Mouse (Mus musculus): ENCODE measurements around the gene Gpr27. TPM values are rescaled to one million over a fixed set of nuclear protein-coding genes. Genes with fewer than 3 reads are reported as not detected.

The Gpr27 gene
- total RNA-seq (2023), result not detected

GRCm38 (mm10) chr6:99692206-99692915 is at the start of gene Gpr27:
TSS of gene Gpr27 (plus strand) at chr6:99692679.

DNA sequence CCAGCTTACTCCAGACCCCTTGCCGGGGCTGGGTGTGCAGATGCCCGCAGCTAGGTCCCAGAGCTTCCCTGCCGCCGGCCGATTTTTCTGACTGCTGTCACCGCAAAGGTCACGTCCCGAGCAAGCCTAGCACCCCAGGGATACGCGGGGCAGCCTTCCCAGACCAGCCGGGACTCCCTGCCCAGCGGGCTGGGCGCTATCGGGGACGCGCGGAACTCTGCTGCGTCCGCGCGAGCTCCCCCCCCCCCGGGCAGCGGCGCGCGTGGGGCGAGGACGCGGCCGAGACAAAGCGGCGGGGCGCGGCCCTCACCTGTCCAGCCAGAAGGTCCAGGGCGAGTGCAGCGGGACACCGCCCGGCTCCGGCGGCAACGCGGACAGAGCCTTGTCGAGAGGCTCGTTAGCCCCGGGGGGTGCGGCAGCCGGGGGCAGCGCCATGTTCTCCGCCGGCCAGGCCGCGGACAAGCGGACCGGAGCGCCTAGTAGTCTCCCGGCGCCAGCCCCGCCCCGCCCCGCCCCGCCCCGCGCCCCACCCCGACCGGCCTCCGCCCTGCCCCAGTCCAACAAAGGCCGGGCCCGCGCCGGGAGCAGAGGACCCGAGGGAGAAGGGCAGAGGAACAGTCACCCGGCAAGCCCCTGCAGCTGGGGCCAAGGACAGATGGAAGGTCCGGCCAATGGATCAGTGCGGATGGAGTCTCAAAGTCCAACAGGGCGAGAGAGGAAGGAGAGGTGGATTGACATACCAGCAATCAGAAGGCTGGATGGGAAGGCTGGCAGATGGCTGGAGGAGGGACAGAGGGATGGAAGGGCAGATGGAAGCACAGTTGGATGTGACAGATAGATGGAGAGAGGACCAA is 25.9 kb upstream of the Gpr27 start, which contains the start of the genes Eif4e3 and Gm20696:
Gene Eif4e3, minus strand, starts transcription at position 454 of the 854 bp plus-strand sequence.
Gene Gm20696, minus strand, starts transcription at position 480 of the 854 bp plus-strand sequence.

GRCm38 (mm10) chr6:99725971-99726561 is 33.6 kb downstream of the Gpr27 start, which contains the start of gene Prok2:
TSS of gene Prok2 (minus strand) at chr6:99726392.

Other genes starting within 250 kb of the Gpr27 start
- gene Foxp1, start 170.0 kb upstream of the Gpr27 start, total RNA-seq (2023), result 1,000 to 10,000 TPM; 1,084 to 1,088 TPM
- 1 to 10 TPM; 7.0 to 8.8 TPM for gene Eif4e3, start 25.9 kb upstream of the Gpr27 start, total RNA-seq (2023)
- gene Gm20696, start 25.9 kb upstream of the Gpr27 start, total RNA-seq (2023), result 100 to 1,000 TPM in 1 of 2 experiments, 10 to 100 TPM in 1; 94.6 to 123 TPM
- not detected for gene Prok2, start 33.7 kb downstream of the Gpr27 start, total RNA-seq (2023)